Mouse (Mus musculus) 3T3-L1 (cell line): ENCODE data around the gene Acvr1b.
A peak's percentile ranks its signal among the peaks of the same experiment; 100 is the strongest.

Source experiments
- DNase-seq: peaks from one replicate; pipeline ENCODE4 v3.0.0-alpha.2; 2015; ENCODE audit warnings: low read depth, low spot score

Acvr1b gene

GRCm38 (mm10) chr15:101197497-101198179, 23.8 kb downstream of the Acvr1b start:
- DNase-seq = no peak

GRCm38 (mm10) chr15:101198218-101198617, 24.4 kb downstream of the Acvr1b start:
- peak; percentile 79 for DNase-seq

- DNase-seq = no peak
Measured at GRCm38 (mm10) chr15:101198850-101199249, 25.0 kb downstream of the Acvr1b start.

GRCm38 (mm10) chr15:101200777-101201295, 27.0 kb downstream of the Acvr1b start:
- DNase-seq = no peak

GRCm38 (mm10) chr15:101201414-101201813, 27.5 kb downstream of the Acvr1b start:
- DNase-seq = no peak

GRCm38 (mm10) chr15:101203673-101204072, 29.8 kb downstream of the Acvr1b start:
- DNase-seq = no peak

- DNase-seq = no peak
Measured at GRCm38 (mm10) chr15:101204781-101205180, 30.9 kb downstream of the Acvr1b start.

- DNase-seq = peak; percentile 77
Measured at GRCm38 (mm10) chr15:101210228-101210627, 36.4 kb downstream of the Acvr1b start.

- no peak for DNase-seq
Measured at GRCm38 (mm10) chr15:101210998-101211613, 37.2 kb downstream of the Acvr1b start.

GRCm38 (mm10) chr15:101212435-101212834, 38.6 kb downstream of the Acvr1b start:
- DNase-seq = no peak

- DNase-seq = peak; percentile 42
Measured at GRCm38 (mm10) chr15:101215136-101215535, 41.3 kb downstream of the Acvr1b start.

- DNase-seq = no peak
Measured at GRCm38 (mm10) chr15:101216036-101216435, 42.2 kb downstream of the Acvr1b start.

GRCm38 (mm10) chr15:101220905-101221297, 47.0 kb downstream of the Acvr1b start:
- peak; percentile 63 for DNase-seq

GRCm38 (mm10) chr15:101221298-101222104, 47.6 kb downstream of the Acvr1b start:
- peak; percentile 84 for DNase-seq

- DNase-seq = no peak
Measured at GRCm38 (mm10) chr15:101222897-101223482, 49.1 kb downstream of the Acvr1b start.

- DNase-seq = no peak
Measured at GRCm38 (mm10) chr15:101223596-101223995, 49.7 kb downstream of the Acvr1b start.

GRCm38 (mm10) chr15:101224006-101224906, 50.4 kb downstream of the Acvr1b start, which contains the start of gene Grasp:
Grasp (plus strand) TSS chr15:101224188.
- peak; percentile 78 for DNase-seq

- peak; percentile 46 for DNase-seq
Measured at GRCm38 (mm10) chr15:101224977-101225376, 51.1 kb downstream of the Acvr1b start.

GRCm38 (mm10) chr15:101227971-101228370, 54.1 kb downstream of the Acvr1b start:
- no peak for DNase-seq

GRCm38 (mm10) chr15:101228866-101229590, 55.2 kb downstream of the Acvr1b start:
- no peak for DNase-seq
